Mouse (Mus musculus) liver, postnatal 0 days (tissue): ENCODE measurements around the gene Cox20.

Experiments used
- CTCF ChIP-seq: sonication (generic); IDR thresholded peaks from 2 replicates; pipeline ENCODE4 v1.5.1; 2016; ENCODE audit warnings: antibody characterized with exemption, low read depth
- EP300 ChIP-seq: IDR thresholded peaks from 2 replicates; pipeline ENCODE4 v1.6.1; 2016; ENCODE audit warnings: antibody characterized with exemption, low read depth, mild to moderate bottlenecking

- TF ChIP-seq CTCF (no peak), EP300 (no peak)
Observed at GRCm38 (mm10) chr1:178326950-178327349, 8.0 kb downstream of the Cox20 start.
